Mouse (Mus musculus) brown adipose tissue, adult 24 weeks (tissue): ENCODE data around the gene Dab1. TPM values are rescaled to one million over a fixed set of nuclear protein-coding genes. Genes with fewer than 3 reads are reported as not detected.

Experiments used
- H3K27ac ChIP-seq: fragments of 200-500 bp; replicated peaks from 2 replicates; pipeline ENCODE4 v1.5.1; 2012; ENCODE audit warnings: low read depth, mild to moderate bottlenecking, low read length
- H3K4me1 ChIP-seq: fragments of 200-500 bp; 2 replicates; pipeline ENCODE4 v1.6.1; 2012; ENCODE audit warnings: low read length, mixed read lengths; ENCODE audit not compliant: control insufficient read depth, insufficient read depth, insufficient read length
- H3K4me3 ChIP-seq: fragments of 200-500 bp; 2 replicates; pipeline ENCODE4 v1.5.1; 2012; ENCODE audit warnings: low read depth, mild to moderate bottlenecking, low read length, moderate library complexity; ENCODE audit not compliant: insufficient read depth
- polyA plus RNA-seq: library from polyadenylated mRNA; stranded (reverse); fragments of >200 nt; gene quantifications from 2 replicates; pipeline ENCODE4 v1.2.4, GENCODE M21; 2012; ENCODE audit not compliant: missing spikeins, insufficient read depth, insufficient read length

Dab1 gene
- polyA plus RNA-seq, 1 experiment = not detected

DNA sequence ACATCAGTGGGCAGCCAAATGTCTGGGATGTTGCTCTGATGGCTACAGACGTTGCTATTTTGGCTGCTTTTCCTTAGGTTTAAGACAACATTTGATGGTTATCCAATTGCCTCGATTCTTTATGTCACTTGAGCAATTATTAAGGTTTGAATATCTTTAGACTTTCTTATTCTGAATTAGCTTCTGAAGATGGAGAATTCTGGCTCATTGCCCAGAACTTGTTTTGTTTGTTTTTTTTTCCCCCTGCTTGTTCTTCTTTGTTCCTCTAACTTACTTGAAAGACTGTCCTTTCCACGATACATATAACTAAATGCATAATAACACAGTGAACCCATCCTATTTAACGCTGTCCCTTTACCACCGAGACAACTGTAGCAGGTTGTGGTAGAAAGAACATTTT is 707.1 kb downstream of the Dab1 start:
- Histone ChIP-seq H3K4me1 (no peaks in the 10 kb centered on the region), H3K4me3 (no peak overlapping the region), H3K27ac (no peak overlapping the region)

DNA sequence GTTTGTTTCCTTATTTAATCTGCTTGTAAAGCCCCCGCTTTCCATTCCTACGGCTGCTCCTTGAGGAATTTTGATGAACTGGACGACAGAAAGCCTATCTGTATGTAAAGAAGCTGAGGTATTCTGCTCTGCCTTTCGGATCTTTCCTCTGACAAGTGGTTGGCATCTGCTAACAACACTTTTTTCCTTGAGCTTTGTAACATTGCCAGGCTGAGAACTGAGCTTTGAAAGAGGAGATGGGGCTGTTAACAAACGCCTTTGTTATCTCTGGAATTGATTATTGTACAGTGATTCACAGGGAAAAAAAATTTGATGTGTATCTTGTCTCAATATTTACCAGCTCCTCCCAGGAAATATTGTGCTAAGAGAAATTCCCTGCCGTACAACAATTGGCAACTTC is 712.7 kb downstream of the Dab1 start:
- Histone ChIP-seq H3K4me3 (no peak overlapping the region), H3K27ac (no peak overlapping the region), H3K4me1 (no peaks in the 10 kb centered on the region)

DNA sequence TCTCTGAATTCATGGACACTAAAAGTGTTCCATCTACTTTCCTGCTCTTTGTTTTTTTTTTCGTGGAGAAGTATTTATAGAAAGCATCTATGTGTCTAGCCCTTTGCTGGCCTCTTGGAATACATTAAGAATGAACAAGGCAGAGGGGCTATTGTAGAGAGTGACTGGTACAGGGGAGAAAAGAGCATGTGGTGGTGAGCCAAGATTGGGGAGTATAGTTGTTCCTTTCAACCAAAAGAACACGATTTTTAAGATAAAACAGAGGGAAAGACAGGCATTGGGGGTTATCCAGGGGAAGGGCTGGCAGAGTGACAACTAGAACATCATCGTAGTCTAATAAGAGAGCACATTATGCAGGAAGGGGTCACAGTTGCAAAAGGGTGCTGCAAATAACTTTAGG is 713.2 kb downstream of the Dab1 start:
- Histone ChIP-seq H3K4me3 (no peak overlapping the region), H3K27ac (no peak overlapping the region), H3K4me1 (no peaks in the 10 kb centered on the region)

DNA sequence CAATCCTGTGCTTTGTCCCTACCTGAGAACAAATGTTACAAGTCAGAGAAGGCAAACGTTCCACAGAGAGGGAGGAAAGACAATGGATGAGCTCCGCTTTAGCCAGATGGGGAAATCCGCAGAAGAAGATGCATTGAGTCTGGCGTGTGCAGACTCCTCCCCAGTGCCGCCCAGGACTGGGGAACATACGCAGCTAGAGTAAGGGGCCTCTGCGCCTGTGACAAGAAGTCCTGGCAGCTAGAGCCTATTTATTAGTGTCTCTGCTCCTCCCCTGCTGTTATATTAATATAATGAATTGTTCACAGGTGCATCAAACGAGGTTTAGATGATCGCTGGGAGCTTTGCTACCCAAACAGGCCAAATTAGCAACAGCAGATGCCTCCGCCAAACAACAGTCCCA is 718.1 kb downstream of the Dab1 start:
- Histone ChIP-seq H3K4me3 (no peak overlapping the region), H3K27ac (no peak overlapping the region)

DNA sequence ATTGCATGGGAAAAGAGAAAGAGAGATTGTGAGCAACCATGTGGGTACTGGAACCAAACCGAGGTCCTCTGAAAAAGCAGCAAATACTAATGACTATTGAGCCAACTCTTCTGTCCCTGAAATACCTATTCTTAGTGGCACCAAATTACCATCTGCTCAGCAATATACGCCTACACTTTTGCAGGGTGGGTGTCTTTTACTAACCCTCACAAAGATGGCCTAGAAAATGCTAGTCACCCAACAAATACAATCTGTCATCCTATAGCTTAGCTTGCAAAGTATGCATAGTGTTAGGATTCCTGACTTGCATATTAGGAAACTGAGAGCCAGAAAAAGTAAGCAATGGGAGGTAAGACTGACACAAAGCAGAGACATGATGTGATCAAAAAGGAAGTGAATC is 719.2 kb downstream of the Dab1 start:
- Histone ChIP-seq H3K4me1 (no peaks in the 10 kb centered on the region), H3K27ac (no peak overlapping the region), H3K4me3 (no peak overlapping the region)

More for the DNA sequence above, 718.1 kb downstream of the Dab1 start:
- no peaks in the 10 kb centered on the region for H3K4me1 ChIP-seq

DNA sequence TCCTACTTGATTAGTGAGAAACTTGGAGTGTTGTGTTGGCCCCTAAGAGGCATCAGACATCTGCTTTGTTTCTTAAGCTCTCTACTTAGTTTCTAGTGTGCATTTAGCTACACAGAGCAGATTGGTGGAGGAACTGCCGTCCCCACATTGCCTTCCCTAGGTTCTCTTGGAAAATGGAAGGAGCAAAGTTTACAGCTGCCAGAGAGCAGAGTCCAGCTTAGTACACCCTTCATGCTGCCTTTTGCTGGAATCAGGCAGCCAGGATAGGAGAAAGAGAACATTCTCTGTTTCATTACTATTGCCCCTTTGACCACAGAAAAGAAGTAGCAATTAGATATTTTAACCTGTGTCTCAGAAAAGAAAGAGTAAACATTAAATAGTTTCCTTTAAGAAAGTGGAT is 742.2 kb downstream of the Dab1 start:
- H3K27ac ChIP-seq = no peak overlapping the region
- H3K4me1 ChIP-seq = no peaks in the 10 kb centered on the region
- H3K4me3 ChIP-seq = no peak overlapping the region

DNA sequence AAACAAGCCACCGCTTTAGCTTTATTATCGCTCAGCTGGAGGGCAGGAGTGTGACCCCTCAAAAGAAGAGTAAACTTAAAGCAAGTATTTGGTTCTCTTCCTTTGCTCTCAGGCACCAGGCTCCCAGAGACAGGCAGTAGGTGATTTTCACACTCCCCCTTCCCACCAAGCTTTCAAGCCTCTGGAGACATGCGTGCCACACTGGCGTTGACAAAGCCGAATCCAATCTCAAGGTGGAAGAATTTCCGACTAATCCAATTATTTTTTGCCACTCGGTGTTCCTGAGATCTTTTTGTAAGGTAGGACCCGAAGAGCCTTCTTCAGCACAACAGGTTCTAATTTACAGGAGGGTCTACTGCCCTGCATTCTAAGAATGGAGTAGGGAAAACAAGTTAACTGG is 747.3 kb downstream of the Dab1 start:
- H3K4me1 ChIP-seq = no peaks in the 10 kb centered on the region
- H3K4me3 ChIP-seq = no peak overlapping the region
- no peak overlapping the region for H3K27ac ChIP-seq

DNA sequence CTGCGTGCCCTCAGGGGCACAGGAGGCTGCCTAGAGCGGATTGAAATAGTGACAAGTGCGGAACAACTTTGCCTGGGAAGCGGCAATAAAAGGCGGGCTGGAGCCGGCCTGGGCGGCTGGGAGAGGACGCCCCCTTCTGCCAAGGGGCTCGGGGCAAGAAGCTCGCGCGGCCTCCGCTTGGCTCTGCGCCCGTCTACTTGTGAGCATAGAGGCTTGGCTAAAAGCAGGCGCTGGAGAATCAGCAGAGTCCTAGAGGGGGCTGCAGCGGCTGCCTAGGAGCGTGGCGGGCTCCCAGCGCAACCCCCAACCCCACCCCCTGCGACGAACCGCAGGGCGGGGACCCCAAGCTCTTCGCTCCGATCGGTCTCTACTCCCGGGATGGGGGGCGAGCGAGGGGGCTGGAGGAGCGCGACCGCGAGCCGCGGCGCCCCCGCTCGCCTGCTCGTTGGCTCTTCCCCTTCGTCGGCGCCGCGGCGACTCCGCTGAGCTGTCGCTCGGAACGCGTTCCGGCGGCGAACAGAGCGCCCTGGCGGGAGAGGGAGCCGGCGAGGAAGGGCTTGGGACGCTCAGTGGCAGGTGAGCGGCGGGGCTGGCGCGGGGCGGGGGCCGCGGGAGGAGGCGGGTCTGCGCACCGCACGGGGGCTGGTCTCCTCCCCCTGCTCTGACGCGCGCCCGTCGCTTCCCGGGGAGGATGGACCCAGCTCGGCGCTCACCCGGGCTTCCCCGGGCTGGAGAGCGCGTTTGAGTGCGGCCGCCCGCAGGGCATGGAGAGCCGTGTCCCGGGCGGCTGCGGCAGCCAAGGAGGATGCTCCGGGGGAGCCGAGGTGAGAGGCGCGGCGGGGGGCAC is 748.0 kb downstream of the Dab1 start:
- no peaks in the 10 kb centered on the region for H3K4me1 ChIP-seq
- no peak overlapping the region for H3K27ac ChIP-seq
- H3K4me3 ChIP-seq = peak overlapping the region; percentile 15; the same call in 1 of the 2 replicates

DNA sequence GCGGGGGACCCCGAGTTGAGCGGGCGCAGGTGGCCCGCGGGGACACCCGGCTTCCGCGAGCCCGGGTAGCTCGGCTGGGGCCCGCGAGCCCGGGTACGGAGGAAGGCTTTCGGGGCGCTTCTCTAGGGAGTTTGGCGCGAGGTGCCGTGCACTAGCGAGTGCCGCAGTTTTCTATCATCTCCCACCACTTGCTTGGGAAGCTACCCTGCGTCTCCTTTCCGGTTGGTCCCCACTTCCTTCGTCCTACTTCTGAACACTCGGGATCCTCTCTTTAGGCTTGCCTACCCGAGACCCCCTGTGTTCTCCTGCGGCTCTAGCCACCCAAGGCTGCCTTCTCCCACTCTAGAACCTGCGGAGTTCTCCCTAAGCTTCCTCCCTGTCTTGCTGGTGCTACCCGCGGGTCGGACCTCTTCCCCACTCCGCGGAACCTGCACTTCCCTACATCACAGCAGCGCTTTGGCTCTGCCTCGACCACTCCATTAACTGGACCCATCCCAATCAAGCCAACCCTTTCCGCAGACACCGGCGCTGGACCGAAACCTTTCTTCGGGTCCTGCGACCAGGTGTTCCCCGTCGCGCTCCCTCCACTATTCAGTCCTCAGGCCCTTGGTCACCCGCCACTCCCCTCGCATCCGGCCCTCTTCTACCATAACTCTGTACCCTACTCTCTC is 748.7 kb downstream of the Dab1 start:
- Histone ChIP-seq H3K27ac (no peak overlapping the region), H3K4me3 (peak overlapping the region; percentile 15; the same call in 1 of the 2 replicates), H3K4me1 (no peaks in the 10 kb centered on the region)

DNA sequence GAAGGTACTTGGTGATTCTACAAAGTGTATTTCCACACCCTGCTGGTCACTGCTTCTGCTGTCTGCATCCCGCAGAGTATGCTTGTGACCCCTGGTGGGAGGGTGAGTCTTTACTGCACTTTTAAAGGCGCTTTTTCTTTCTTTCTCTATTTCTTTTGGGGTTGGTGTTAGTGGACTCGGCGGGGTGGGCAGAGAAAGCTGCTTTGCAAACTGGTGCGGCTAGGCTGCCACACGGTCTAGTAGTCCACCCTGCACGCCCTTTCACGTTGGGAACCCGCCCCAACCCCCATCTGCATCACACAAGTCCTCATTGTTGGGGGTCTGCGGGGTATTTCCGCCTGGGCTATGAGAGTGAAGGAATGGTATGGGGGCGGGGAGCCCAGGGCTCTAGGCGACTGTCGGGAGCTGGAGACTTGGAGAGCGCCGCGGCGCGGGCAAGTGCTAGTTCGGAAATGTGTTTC is 749.4 kb downstream of the Dab1 start:
- Histone ChIP-seq H3K4me3 (no peak overlapping the region; the same call in 1 of the 2 replicates), H3K27ac (no peak overlapping the region), H3K4me1 (no peaks in the 10 kb centered on the region)

DNA sequence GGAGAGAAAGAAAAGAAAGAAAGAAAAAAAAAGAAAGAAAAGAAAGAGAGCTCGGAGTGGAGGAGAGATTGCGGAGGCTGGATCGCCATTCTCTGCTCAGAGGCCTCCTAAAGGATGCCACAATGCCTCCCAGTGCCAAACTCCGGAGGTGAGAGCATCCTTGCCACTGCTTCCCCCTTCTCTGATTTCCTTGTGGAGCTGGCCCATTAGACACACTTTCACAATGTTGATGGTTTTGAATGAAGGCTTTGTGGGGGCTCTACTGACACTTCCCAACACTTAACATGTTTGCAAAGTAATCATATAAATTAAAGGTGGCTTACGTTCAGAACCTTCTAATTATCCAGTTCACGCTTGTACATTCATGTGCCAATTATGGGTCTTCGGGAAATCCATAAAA is 749.9 kb downstream of the Dab1 start:
- Histone ChIP-seq H3K4me3 (no peak overlapping the region), H3K4me1 (no peaks in the 10 kb centered on the region)

DNA sequence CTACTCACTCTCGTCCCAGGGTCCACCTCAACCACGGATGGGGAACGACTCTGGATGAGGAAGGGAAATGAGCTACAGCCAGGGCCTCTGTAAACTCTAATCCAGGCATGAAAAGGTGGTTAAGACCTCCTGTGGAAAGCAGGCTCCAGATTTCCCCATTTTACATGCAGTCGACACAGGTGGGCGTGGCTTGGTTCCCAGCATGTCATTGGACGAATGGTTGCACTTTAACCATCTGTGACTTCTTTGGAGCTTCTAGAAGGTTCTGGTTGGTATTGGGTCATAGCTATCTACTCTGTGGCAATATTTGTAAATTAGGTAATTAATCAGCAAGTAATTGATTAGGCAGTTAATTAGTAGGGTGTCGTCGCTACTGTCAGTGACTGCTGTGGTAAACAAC is 752.0 kb downstream of the Dab1 start:
- no peak overlapping the region for H3K27ac ChIP-seq
- no peaks in the 10 kb centered on the region for H3K4me1 ChIP-seq
- no peak overlapping the region for H3K4me3 ChIP-seq

More for the DNA sequence above, 749.9 kb downstream of the Dab1 start:
- no peak overlapping the region for H3K27ac ChIP-seq

DNA sequence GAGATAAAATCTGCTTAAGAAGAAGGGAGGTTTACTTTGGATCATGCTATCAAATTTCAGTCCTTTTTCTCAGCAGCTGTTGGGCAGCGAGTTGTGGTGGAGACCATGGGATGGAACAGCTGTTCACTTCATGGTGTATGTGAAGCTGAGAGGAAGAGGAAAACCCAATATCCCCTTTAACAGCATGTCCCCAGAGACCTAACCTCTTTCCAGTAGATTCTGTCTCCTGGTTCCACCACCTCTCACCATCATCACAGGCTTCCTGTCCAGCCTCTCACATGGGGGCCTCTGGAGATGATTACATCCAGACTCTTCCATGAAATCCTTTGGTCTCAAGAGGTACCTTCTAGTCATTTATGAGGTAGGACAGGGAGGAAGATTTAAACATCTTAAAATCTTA is 755.0 kb downstream of the Dab1 start:
- Histone ChIP-seq H3K4me3 (no peak overlapping the region), H3K4me1 (no peaks in the 10 kb centered on the region), H3K27ac (no peak overlapping the region)

DNA sequence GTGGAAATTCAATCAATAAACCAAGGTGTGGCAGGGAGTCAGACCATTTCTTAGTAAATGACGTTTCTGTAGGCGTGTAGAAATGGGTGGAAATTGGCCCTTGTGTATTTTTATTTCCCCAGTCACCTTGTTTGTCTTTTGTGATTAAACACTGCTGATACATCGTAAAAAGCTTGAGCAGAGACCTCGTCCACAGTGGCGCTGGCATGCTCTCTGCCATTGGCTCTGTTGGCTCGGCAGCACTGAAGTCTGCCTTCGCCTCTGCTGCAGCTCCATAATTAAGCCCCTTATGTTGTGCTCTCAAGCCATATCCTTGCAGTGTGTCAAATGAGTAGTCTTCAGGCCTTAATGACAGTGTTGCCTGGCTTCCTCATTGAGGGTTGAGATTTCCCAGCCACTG is 765.5 kb downstream of the Dab1 start:
- Histone ChIP-seq H3K27ac (no peak overlapping the region), H3K4me3 (no peak overlapping the region)

DNA sequence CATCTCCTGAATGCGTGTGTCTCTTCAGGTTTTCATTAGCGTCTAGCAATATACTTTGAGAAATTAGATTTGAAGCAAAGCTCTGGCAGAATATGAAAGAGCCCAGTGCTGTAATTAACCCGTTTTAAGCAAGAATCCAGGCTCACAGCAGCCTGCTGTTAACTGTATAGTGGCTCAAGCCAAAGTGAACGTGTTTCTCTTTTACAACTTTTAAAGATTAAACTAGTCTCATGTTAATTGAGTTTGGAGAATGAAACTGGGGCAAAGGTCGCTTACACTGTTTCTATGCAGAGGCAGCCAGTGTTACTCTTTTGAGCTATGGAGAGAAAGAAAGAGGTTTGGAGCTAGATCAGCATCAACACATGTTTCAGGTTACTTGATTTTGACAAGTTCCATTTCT is 766.1 kb downstream of the Dab1 start:
- Histone ChIP-seq H3K4me1 (no peaks in the 10 kb centered on the region), H3K27ac (no peak overlapping the region), H3K4me3 (no peak overlapping the region)

More for the DNA sequence above, 765.5 kb downstream of the Dab1 start:
- H3K4me1 ChIP-seq = no peaks in the 10 kb centered on the region

DNA sequence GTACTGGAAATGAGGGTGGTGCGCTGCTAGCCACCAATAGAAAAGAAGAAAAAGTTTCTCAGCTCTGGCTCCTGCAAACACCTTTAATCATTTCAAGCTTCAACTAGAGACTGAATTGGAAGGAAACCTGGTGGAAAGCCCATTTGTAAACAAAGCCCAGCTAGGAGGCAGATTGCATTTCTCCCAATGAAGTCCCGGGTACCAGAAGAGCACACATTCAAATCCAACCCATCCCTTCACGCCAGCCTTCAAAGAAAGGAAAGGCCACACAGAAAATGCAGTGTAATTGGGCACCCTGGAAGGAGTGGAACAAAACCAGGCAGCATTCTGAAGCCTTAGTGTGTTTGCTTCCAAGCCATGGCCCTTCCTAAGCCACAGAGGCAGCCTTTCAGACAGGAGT is 776.4 kb downstream of the Dab1 start:
- Histone ChIP-seq H3K4me1 (no peaks in the 10 kb centered on the region), H3K4me3 (no peak overlapping the region), H3K27ac (no peak overlapping the region)
